Mouse (Mus musculus) hindbrain, embryonic 12.5 days (tissue): ENCODE results near the gene Dcdc2a. TPM values are rescaled to one million over a fixed set of nuclear protein-coding genes. Genes with fewer than 3 reads are reported as not detected.

Experiments
- ATAC-seq: fragments of 200-750 bp; cut with Nextera tagmentation; 2 replicates; pipeline ENCODE4 v1.8.0; 2017; ENCODE audit warnings: moderate TSS enrichment; ENCODE audit not compliant: low FRiP score
- H3K27ac ChIP-seq: fragments of 300-500 bp; sonication (generic); 2 replicates; pipeline ENCODE4 v1.5.1; 2016; ENCODE audit warnings: mild to moderate bottlenecking
- H3K27me3 ChIP-seq: fragments of 300-500 bp; sonication (generic); 2 replicates; pipeline ENCODE4 v1.6.1; 2016; ENCODE audit warnings: mild to moderate bottlenecking
- H3K36me3 ChIP-seq: fragments of 300-500 bp; sonication (generic); 2 replicates; pipeline ENCODE4 v1.6.1; 2016; ENCODE audit warnings: mild to moderate bottlenecking
- H3K4me1 ChIP-seq: fragments of 300-500 bp; sonication (generic); 2 replicates; pipeline ENCODE4 v1.6.1; 2016
- H3K4me2 ChIP-seq: fragments of 300-500 bp; sonication (generic); replicated peaks from 2 replicates; pipeline ENCODE4 v1.6.1; 2016; ENCODE audit warnings: mild to moderate bottlenecking
- H3K4me3 ChIP-seq: fragments of 300-500 bp; sonication (generic); 2 replicates; pipeline ENCODE4 v1.5.1; 2016; ENCODE audit warnings: mild to moderate bottlenecking
- H3K9ac ChIP-seq: fragments of 300-500 bp; sonication (generic); 2 replicates; pipeline ENCODE4 v1.6.1; 2016; ENCODE audit warnings: mild to moderate bottlenecking, moderate library complexity
- H3K9me3 ChIP-seq: fragments of 300-500 bp; sonication (generic); replicated peaks from 2 replicates; pipeline ENCODE4 v1.6.1; 2016; ENCODE audit warnings: mild to moderate bottlenecking
- WGBS: fragments of 180-500 bp; shearing (Covaris S2); methylation state at CpG from one replicate; pipeline ENCODE4 v1.1.7; 2016; 5-methylcytosine and 5-hydroxymethylcytosine counted together
- polyA plus RNA-seq: library from polyadenylated mRNA; unstranded; fragments of >200 nt; fragmentation: Nextera tagmentation; extraction: Ambion mirVana; gene quantifications from 2 replicates; pipeline ENCODE4 v1.2.1, GENCODE M21; 2016

Dcdc2a gene
- polyA plus RNA-seq, 1 experiment from 2014 or later: 2.1 TPM

GRCm38 (mm10) chr13:25144093-25144492, 88.3 kb downstream of the Dcdc2a start:
- H3K27me3 ChIP-seq: no peaks in the 10 kb centered on the region
- no peaks in the 10 kb centered on the region for H3K4me1 ChIP-seq
- no peak overlapping the region for H3K27ac ChIP-seq
- H3K9ac ChIP-seq: no peak overlapping the region
- no peak overlapping the region for H3K4me2 ChIP-seq
- ATAC-seq: no peak
- no peaks in the 10 kb centered on the region for H3K36me3 ChIP-seq
- H3K9me3 ChIP-seq: 0 out of 2 replicates have a peak, but pooled peaks cover 3% of the 10 kb centered on the region
- no peak overlapping the region for H3K4me3 ChIP-seq
- WGBS: 75% methylated on average over 2 of the region's 2 CpGs

GRCm38 (mm10) chr13:25146232-25146631, 90.4 kb downstream of the Dcdc2a start:
- no peaks in the 10 kb centered on the region for H3K4me1 ChIP-seq
- no peaks in the 10 kb centered on the region for H3K27me3 ChIP-seq
- no peak overlapping the region for H3K27ac ChIP-seq
- H3K9ac ChIP-seq: no peak overlapping the region
- H3K4me3 ChIP-seq: no peak overlapping the region
- H3K36me3 ChIP-seq: no peaks in the 10 kb centered on the region
- H3K9me3 ChIP-seq: 0 out of 2 replicates have a peak, but pooled peaks cover 3% of the 10 kb centered on the region
- WGBS: 77% methylated on average over 2 of the region's 2 CpGs
- ATAC-seq: no peak
- no peak overlapping the region for H3K4me2 ChIP-seq

GRCm38 (mm10) chr13:25150154-25150781, 94.5 kb downstream of the Dcdc2a start:
- ATAC-seq: no peak
- no peak overlapping the region for H3K4me3 ChIP-seq
- 32% methylated on average over 17 of the region's 17 CpGs for WGBS
- no peak overlapping the region for H3K9ac ChIP-seq
- H3K4me2 ChIP-seq: no peak overlapping the region
- no peaks in the 10 kb centered on the region for H3K4me1 ChIP-seq
- H3K27ac ChIP-seq: no peak overlapping the region
- no peaks in the 10 kb centered on the region for H3K36me3 ChIP-seq
- no peaks in the 10 kb centered on the region for H3K27me3 ChIP-seq
- no peaks in the 10 kb centered on the region for H3K9me3 ChIP-seq

GRCm38 (mm10) chr13:25150861-25151260, 95.1 kb downstream of the Dcdc2a start:
- Histone ChIP-seq H3K36me3 (no peaks in the 10 kb centered on the region), H3K4me3 (no peak overlapping the region), H3K4me2 (no peak overlapping the region), H3K27me3 (no peaks in the 10 kb centered on the region), H3K27ac (no peak overlapping the region), H3K9me3 (no peaks in the 10 kb centered on the region), H3K9ac (no peak overlapping the region), H3K4me1 (no peaks in the 10 kb centered on the region)
- 55% methylated on average over 4 of the region's 4 CpGs for WGBS
- ATAC-seq: no peak

GRCm38 (mm10) chr13:25159917-25160316, 104.1 kb downstream of the Dcdc2a start:
- ATAC-seq: no peak
- H3K4me3 ChIP-seq: no peak overlapping the region
- H3K27me3 ChIP-seq: no peaks in the 10 kb centered on the region
- no peak overlapping the region for H3K9ac ChIP-seq
- H3K4me1 ChIP-seq: no peaks in the 10 kb centered on the region
- H3K36me3 ChIP-seq: no peaks in the 10 kb centered on the region
- H3K4me2 ChIP-seq: no peak overlapping the region
- H3K9me3 ChIP-seq: no peaks in the 10 kb centered on the region
- 59% methylated on average over 2 of the region's 2 CpGs for WGBS
- no peak overlapping the region for H3K27ac ChIP-seq

GRCm38 (mm10) chr13:25160804-25161203, 105.0 kb downstream of the Dcdc2a start:
- Histone ChIP-seq H3K9ac (no peak overlapping the region), H3K36me3 (no peaks in the 10 kb centered on the region), H3K4me1 (no peaks in the 10 kb centered on the region), H3K27me3 (no peaks in the 10 kb centered on the region), H3K27ac (no peak overlapping the region), H3K4me2 (no peak overlapping the region), H3K4me3 (no peak overlapping the region), H3K9me3 (no peaks in the 10 kb centered on the region)
- WGBS: 76% methylated on average over 2 of the region's 2 CpGs
- ATAC-seq: no peak

GRCm38 (mm10) chr13:25162594-25162993, 106.8 kb downstream of the Dcdc2a start:
- WGBS: 96% methylated on average over 3 of the region's 3 CpGs
- no peaks in the 10 kb centered on the region for H3K9me3 ChIP-seq
- H3K4me1 ChIP-seq: no peaks in the 10 kb centered on the region
- no peaks in the 10 kb centered on the region for H3K27me3 ChIP-seq
- ATAC-seq: no peak
- no peak overlapping the region for H3K27ac ChIP-seq
- no peak overlapping the region for H3K9ac ChIP-seq
- no peaks in the 10 kb centered on the region for H3K36me3 ChIP-seq
- H3K4me3 ChIP-seq: no peak overlapping the region
- no peak overlapping the region for H3K4me2 ChIP-seq

- no peaks in the 10 kb centered on the region for H3K36me3 ChIP-seq
- H3K27me3 ChIP-seq: no peaks in the 10 kb centered on the region
- H3K9me3 ChIP-seq: no peaks in the 10 kb centered on the region
- H3K4me2 ChIP-seq: no peak overlapping the region
- no peak overlapping the region for H3K4me3 ChIP-seq
- WGBS: 75% methylated on average over 3 of the region's 3 CpGs
- ATAC-seq: no peak
- H3K4me1 ChIP-seq: no peaks in the 10 kb centered on the region
- no peak overlapping the region for H3K9ac ChIP-seq
- H3K27ac ChIP-seq: no peak overlapping the region
Measured at GRCm38 (mm10) chr13:25168891-25169290, 113.1 kb downstream of the Dcdc2a start.

GRCm38 (mm10) chr13:25177835-25178234, 122.0 kb downstream of the Dcdc2a start:
- no peak for ATAC-seq
- Histone ChIP-seq H3K4me3 (no peak overlapping the region), H3K4me2 (no peak overlapping the region), H3K36me3 (no peaks in the 10 kb centered on the region), H3K9ac (no peak overlapping the region), H3K27me3 (no peaks in the 10 kb centered on the region), H3K9me3 (no peaks in the 10 kb centered on the region), H3K27ac (no peak overlapping the region), H3K4me1 (no peaks in the 10 kb centered on the region)
- 98% methylated on average over 1 of the region's 1 CpGs for WGBS

- Histone ChIP-seq H3K36me3 (no peaks in the 10 kb centered on the region), H3K4me1 (no peaks in the 10 kb centered on the region), H3K9ac (no peak overlapping the region), H3K27ac (no peak overlapping the region), H3K4me2 (no peak overlapping the region), H3K4me3 (no peak overlapping the region), H3K27me3 (no peaks in the 10 kb centered on the region), H3K9me3 (no peaks in the 10 kb centered on the region)
- ATAC-seq: no peak
- WGBS: 72% methylated on average over 4 of the region's 4 CpGs
Measured at GRCm38 (mm10) chr13:25178236-25179001, 122.6 kb downstream of the Dcdc2a start.

- Histone ChIP-seq H3K4me3 (no peak overlapping the region), H3K9me3 (no peaks in the 10 kb centered on the region), H3K27me3 (no peaks in the 10 kb centered on the region), H3K27ac (no peak overlapping the region), H3K9ac (no peak overlapping the region), H3K4me2 (peak overlapping the region; percentile 29), H3K36me3 (no peaks in the 10 kb centered on the region), H3K4me1 (peaks cover 13% of the 10 kb centered on the region)
- 17% methylated on average over 7 of the region's 7 CpGs for WGBS
- ATAC-seq: peak; percentile 36; the same call in 1 of the 2 replicates
Measured at GRCm38 (mm10) chr13:25186436-25187325, 130.9 kb downstream of the Dcdc2a start.

GRCm38 (mm10) chr13:25187326-25187710, 131.5 kb downstream of the Dcdc2a start:
- Histone ChIP-seq H3K4me1 (peaks cover 13% of the 10 kb centered on the region), H3K9me3 (no peaks in the 10 kb centered on the region), H3K4me2 (peak overlapping the region; percentile 29), H3K4me3 (no peak overlapping the region), H3K9ac (no peak overlapping the region), H3K36me3 (no peaks in the 10 kb centered on the region), H3K27me3 (no peaks in the 10 kb centered on the region), H3K27ac (no peak overlapping the region)
- 9% methylated on average over 6 of the region's 6 CpGs for WGBS
- peak; percentile 69; the same call in 1 of the 2 replicates for ATAC-seq
